ENCODE assay signal across 13 mouse cellular contexts in genomic region chr2:29192629-29193278, GRCm38 (mm10).
DNase-seq lines count a peak whose midpoint lies in the region; ATAC-seq and TF ChIP-seq lines count a peak whose summit lies in the region.
"Had no signal": no experiment of that assay in that cellular context is flagged by ENCODE, and none has a peak within 500 bp of the region (broad histone marks: within the 10 kb centered on the region; RNA-seq: fewer than 3 reads in every experiment).

No protein-coding gene starts in this region.

- no peaks in the 10 kb centered on the region for H3K36me3 ChIP-seq in liver, postnatal 0 days (replicated peaks; ENCODE audit: insufficient read depth, low read length)
- H3K36me3 ChIP-seq: embryonic facial prominence, embryonic 12.5 days; midbrain, embryonic 13.5 days had no signal

- no peak for DNase-seq in gastrocnemius, adult 2 months
- DNase-seq in gastrocnemius, postnatal 10 days = no peak
- DNase-seq in liver, postnatal 0 days = peak; percentile 18
- no peak for DNase-seq in liver
- DNase-seq in NIH3T3 (ENCODE audit: low read depth) = peak; percentile 32
- peak; percentile 56 for DNase-seq in retina, embryonic 14.5 days (ENCODE audit: low spot score)
- DNase-seq in gastrocnemius, postnatal 4 days (ENCODE audit: low spot score in 2 of 2) = no peak
- DNase-seq: adrenal gland, postnatal 25 days; heart, postnatal 4 days had no signal

- TF ChIP-seq EP300 in liver, postnatal 0 days (IDR thresholded peaks at IDR 0.05; ENCODE audit: low read depth) = no peak

- H3K4me2 ChIP-seq in liver, postnatal 0 days (ENCODE audit: low read depth, low read length) = no peak overlapping the region
- H3K4me2 ChIP-seq: embryonic facial prominence, embryonic 12.5 days; midbrain, embryonic 13.5 days had no signal

- H3K27me3 ChIP-seq in liver, postnatal 0 days (ENCODE audit: insufficient read depth, low read length) = peaks cover 22% of the 10 kb centered on the region
- H3K27me3 ChIP-seq: Patski had no signal

- H3K4me3 ChIP-seq in gastrocnemius, adult 2 months = no peak overlapping the region
- H3K4me3 ChIP-seq in liver, postnatal 0 days (ENCODE audit: low read depth, low read length) = no peak overlapping the region
- H3K4me3 ChIP-seq: embryonic facial prominence, embryonic 12.5 days; midbrain, embryonic 13.5 days had no signal

- 79% methylated on average over 8 of the region's 8 CpGs for WGBS in liver, postnatal 0 days (ENCODE audit: insufficient replicate concordance)

- no peak for ATAC-seq in liver, postnatal 0 days
- no peak for ATAC-seq in granulocyte monocyte progenitor cell, adult 5-6 weeks (replicated peaks; ENCODE audit: poor library complexity, severe bottlenecking)
- ATAC-seq: midbrain, embryonic 13.5 days; Patski had no signal

- H3K4me1 ChIP-seq in liver, postnatal 0 days (ENCODE audit: insufficient read depth) = peaks cover 6% of the 10 kb centered on the region

- intact Hi-C loops in gastrocnemius, adult 2 months (cut with DNase I) = no loop called here

- no peak overlapping the region for H3K9ac ChIP-seq in liver, postnatal 0 days (replicated peaks)
- H3K9ac ChIP-seq: embryonic facial prominence, embryonic 12.5 days; midbrain, embryonic 13.5 days had no signal

- TF ChIP-seq CTCF in gastrocnemius, adult 2 months (IDR thresholded peaks at IDR 0.05) = peak; percentile 45
- peak; percentile 54 for TF ChIP-seq CTCF in liver, postnatal 0 days (IDR thresholded peaks at IDR 0.05; ENCODE audit: low read depth)

- H3K9me3 ChIP-seq in liver, postnatal 0 days (ENCODE audit: low read length) = no peaks in the 10 kb centered on the region
- H3K9me3 ChIP-seq: embryonic facial prominence, embryonic 12.5 days; midbrain, embryonic 13.5 days had no signal

- no peak overlapping the region; the same call in 1 of the 2 replicates for H3K27ac ChIP-seq in gastrocnemius, adult 2 months
- H3K27ac ChIP-seq in liver, postnatal 0 days (ENCODE audit: low read depth) = 0 out of 2 replicates have a peak overlapping the region, but pooled peaks have one; percentile 45
- H3K27ac ChIP-seq: embryonic facial prominence, embryonic 12.5 days; midbrain, embryonic 13.5 days had no signal

Comparison
In these comparisons a context has a peak if more than half of its experiments do, and no peak if none do; other contexts are left out.
1. DNase-seq: peak in liver, postnatal 0 days (single experiment), NIH3T3 (single experiment) and retina, embryonic 14.5 days (single experiment); none in gastrocnemius, adult 2 months (single experiment), gastrocnemius, postnatal 10 days (single experiment), liver (single experiment) and gastrocnemius, postnatal 4 days (0 of 2).